Mouse (Mus musculus) liver, embryonic 11.5 days (tissue): ENCODE results near the gene Scarf2. TPM values are rescaled to one million over a fixed set of nuclear protein-coding genes. Genes with fewer than 3 reads are reported as not detected.

Experiments used
- ATAC-seq: fragments of 200-750 bp; cut with Nextera tagmentation; replicated peaks from 2 replicates; pipeline ENCODE4 v1.8.0; 2017; ENCODE audit warnings: moderate number of reproducible peaks, mild to moderate bottlenecking, moderate TSS enrichment, moderate library complexity; ENCODE audit not compliant: low FRiP score
- DNase-seq: peaks from one replicate; pipeline ENCODE4 v3.0.0-alpha.2; 2017; ENCODE audit warnings: low spot score
- H3K27ac ChIP-seq: fragments of 300-500 bp; sonication (generic); 2 replicates; pipeline ENCODE4 v1.5.1; 2014; ENCODE audit warnings: mild to moderate bottlenecking, low read depth, low read length, control low read depth
- H3K27me3 ChIP-seq: fragments of 300-500 bp; sonication (generic); replicated peaks from 2 replicates; pipeline ENCODE4 v1.6.1; 2014; ENCODE audit warnings: low read length, mixed read lengths; ENCODE audit not compliant: control insufficient read depth, insufficient read depth
- H3K36me3 ChIP-seq: fragments of 300-500 bp; sonication (generic); 2 replicates; pipeline ENCODE4 v1.6.1; 2014; ENCODE audit warnings: mild to moderate bottlenecking, low read length, moderate library complexity, mixed read lengths; ENCODE audit not compliant: control insufficient read depth, insufficient read depth
- H3K4me1 ChIP-seq: fragments of 300-500 bp; sonication (generic); replicated peaks from 2 replicates; pipeline ENCODE4 v1.6.1; 2014; ENCODE audit warnings: low read length, mixed read lengths; ENCODE audit not compliant: control insufficient read depth, insufficient read depth
- H3K4me2 ChIP-seq: fragments of 300-500 bp; sonication (generic); 2 replicates; pipeline ENCODE4 v1.6.1; 2014; ENCODE audit warnings: mild to moderate bottlenecking, control low read depth, moderate library complexity
- H3K4me3 ChIP-seq: fragments of 300-500 bp; sonication (generic); 2 replicates; pipeline ENCODE4 v1.5.1; 2014; ENCODE audit warnings: low read depth, low read length, control low read depth
- H3K9ac ChIP-seq: fragments of 300-500 bp; sonication (generic); 2 replicates; pipeline ENCODE4 v1.6.1; 2014; ENCODE audit warnings: low read depth, low read length, control low read depth
- H3K9me3 ChIP-seq: fragments of 300-500 bp; sonication (generic); 2 replicates; pipeline ENCODE4 v1.6.1; 2016; ENCODE audit warnings: low read length, inconsistent platforms, mixed read lengths; ENCODE audit not compliant: control insufficient read depth
- WGBS: fragments of 180-500 bp; shearing (Covaris S2); extraction: QIAGEN DNeasy Blood & Tissue Kit; methylation state at CpG from one replicate; pipeline ENCODE4 v1.1.7; 2014; 5-methylcytosine and 5-hydroxymethylcytosine counted together
- polyA plus RNA-seq: library from polyadenylated mRNA; unstranded; fragments of >200 nt; fragmentation: Nextera tagmentation; extraction: Ambion mirVana; gene quantifications from 2 replicates; pipeline ENCODE4 v1.2.1, GENCODE M21; 2014

Scarf2 gene
- polyA plus RNA-seq, 1 experiment from 2014 or later = 6.9 TPM

DNA sequence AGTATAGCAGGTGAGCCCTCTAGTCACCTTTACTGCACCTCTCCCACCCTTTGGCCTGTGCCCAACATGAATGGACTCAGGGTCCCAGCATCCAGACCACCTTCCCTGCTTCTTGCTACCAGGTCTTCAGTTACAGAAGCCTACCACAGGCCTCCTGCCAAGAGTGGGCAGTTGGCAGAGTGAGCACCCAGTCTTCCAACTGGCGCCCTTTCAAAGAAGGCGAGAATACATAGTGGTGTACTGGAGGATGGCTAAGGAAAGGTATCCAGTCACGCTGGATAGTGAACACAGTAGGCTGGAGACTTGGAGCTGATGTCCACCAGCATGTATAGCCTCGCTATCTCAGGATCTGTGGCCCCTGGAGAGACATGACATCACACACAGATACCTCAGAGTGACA, 3.0 kb upstream of the Scarf2 start:
- no peak overlapping the region for H3K9ac ChIP-seq
- H3K27me3 ChIP-seq = peaks cover 40% of the 10 kb centered on the region
- no peak overlapping the region for H3K4me3 ChIP-seq
- DNase-seq (no peak), ATAC-seq (no peak)
- 77% methylated on average over 4 of the region's 4 CpGs for WGBS
- no peak overlapping the region for H3K4me2 ChIP-seq
- no peaks in the 10 kb centered on the region for H3K9me3 ChIP-seq
- H3K36me3 ChIP-seq = peaks cover 17% of the 10 kb centered on the region
- H3K4me1 ChIP-seq = peaks cover 18% of the 10 kb centered on the region
- no peak overlapping the region for H3K27ac ChIP-seq

DNA sequence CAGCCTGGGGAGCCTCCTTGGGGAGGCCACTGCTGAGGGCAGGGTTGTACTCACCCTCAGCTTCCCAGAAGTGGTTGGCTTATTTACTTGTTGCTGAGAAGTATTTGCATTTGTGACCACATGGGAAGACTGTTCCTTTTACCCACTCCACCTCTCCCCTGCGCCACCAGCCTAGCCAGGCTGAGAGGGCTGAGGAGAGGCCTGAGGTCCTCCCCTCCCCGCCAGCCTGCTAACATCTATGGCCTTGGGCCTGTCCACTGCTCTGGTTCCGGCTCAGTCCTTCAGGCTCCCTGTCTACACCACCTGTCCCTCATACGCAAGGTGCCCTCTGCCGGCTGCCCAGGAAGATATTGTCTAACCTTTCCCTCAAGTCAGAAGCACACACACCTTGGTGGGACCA, 1.4 kb upstream of the Scarf2 start:
- H3K9me3 ChIP-seq = no peaks in the 10 kb centered on the region
- H3K27ac ChIP-seq = no peak overlapping the region
- 66% methylated on average over 5 of the region's 5 CpGs for WGBS
- no peak overlapping the region for H3K4me2 ChIP-seq
- H3K27me3 ChIP-seq = peaks cover 56% of the 10 kb centered on the region
- peaks cover 19% of the 10 kb centered on the region for H3K4me1 ChIP-seq
- H3K4me3 ChIP-seq = no peak overlapping the region
- ATAC-seq (no peak), DNase-seq (no peak)
- H3K36me3 ChIP-seq = peaks cover 9% of the 10 kb centered on the region
- H3K9ac ChIP-seq = no peak overlapping the region

DNA sequence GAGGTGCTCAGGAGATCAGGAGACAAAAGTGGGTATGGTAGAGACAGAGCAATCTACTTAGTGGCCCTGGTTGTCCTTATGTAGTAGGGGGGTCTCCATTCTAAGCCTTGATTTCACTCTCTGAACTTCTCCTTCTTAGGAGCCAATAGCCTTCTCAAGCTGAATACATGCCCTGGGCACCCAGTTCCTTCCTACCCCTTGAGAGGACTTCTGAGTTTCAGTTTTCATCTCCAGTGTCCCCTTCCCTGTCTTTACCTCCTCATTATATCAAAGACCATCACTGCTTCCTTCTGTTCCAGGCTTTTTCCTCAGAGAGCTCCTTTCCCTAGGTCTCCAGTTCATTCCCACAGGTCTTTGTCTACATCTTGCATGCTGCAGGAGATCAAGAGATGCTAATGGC, 563 bp upstream of the Scarf2 start:
- DNase-seq = no peak
- peak overlapping the region; percentile 25; the same call in 1 of the 2 replicates for H3K27ac ChIP-seq

DNA sequence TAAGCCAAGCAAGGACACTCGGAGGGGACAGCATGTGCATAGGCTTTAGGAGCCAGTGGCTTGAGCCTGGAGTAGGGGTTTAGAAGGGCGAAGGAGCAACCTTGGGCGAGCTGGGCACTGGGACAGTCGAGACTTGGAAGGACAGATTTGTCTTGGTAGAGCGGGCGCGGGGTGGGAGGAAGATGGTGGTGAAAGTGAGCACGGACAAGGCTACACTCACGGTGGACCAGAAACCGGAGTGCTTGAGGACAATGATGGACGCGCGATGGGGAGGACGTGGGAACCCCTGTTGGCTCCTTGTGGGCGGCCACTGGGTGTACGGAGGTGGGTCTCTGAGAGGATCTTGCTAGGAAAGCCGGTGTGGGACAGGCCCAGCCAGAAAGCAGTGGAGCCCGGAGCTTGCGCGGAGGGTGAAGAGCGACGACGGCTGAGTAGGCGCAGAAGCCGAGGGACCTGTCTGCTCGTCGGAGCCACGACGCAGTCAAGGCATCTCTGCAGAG, 780 bp downstream of the Scarf2 start:
- Histone ChIP-seq H3K36me3 (no peaks in the 10 kb centered on the region), H3K9me3 (no peaks in the 10 kb centered on the region), H3K27ac (peak overlapping the region; percentile 83), H3K4me3 (peak overlapping the region; percentile 62), H3K4me2 (peak overlapping the region; percentile 72), H3K27me3 (peaks cover 78% of the 10 kb centered on the region), H3K9ac (peak overlapping the region; percentile 66), H3K4me1 (peaks cover 24% of the 10 kb centered on the region)
- ATAC-seq (no peak), DNase-seq (no peak)
- whole genome bisulfite sequencing = 7% methylated on average over 29 of the region's 29 CpGs

More for the DNA sequence above, 563 bp upstream of the Scarf2 start:
- Histone ChIP-seq H3K27me3 (peaks cover 64% of the 10 kb centered on the region), H3K9me3 (no peaks in the 10 kb centered on the region), H3K36me3 (peaks cover 9% of the 10 kb centered on the region), H3K4me2 (peak overlapping the region; percentile 72), H3K9ac (peak overlapping the region; percentile 66; the same call in 1 of the 2 replicates), H3K4me1 (peaks cover 19% of the 10 kb centered on the region), H3K4me3 (peak overlapping the region; percentile 62)
- no peak for ATAC-seq

DNA sequence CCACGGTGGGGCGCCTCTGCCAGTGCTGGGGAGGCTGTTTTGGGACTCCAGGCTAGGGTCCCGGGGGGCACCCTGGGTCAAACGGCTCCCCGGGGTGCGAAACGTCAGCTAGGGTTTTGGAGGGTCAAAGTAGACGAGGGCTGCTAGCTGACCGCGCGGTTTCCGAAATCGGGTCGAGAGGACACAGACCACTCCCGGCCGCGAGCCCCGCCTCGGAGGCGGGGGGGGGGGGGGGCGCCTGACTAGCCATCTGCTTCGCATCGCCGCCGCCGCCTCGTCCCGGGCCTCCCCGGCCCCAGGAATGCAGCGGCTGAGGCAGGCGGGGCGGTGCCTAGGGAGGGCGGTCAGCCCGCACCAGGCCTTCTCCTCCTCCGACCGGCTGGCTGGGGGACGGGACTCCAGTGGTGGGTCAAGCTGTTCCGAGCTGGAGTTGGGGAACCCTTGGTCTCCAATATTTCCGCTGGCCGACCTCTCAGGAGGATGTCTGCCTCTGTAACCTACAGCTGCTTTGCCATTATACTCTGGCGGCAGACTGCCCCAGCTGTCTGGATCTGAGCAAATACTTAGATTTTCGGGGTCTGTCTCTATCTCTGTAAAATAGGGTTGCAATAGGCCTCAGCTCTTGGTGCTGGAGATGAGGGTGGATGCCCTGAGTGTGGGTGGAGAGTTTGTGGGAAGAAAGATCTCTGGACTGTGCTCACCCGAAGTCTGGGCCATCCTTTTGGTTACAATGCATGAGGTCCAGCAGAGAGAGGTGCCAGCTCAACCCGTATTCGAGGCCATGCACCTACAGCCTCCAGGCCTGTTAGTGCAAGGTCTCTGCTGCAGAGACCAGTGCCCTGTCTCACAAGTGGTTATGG, 1.5 kb downstream of the Scarf2 start:
- no peak for DNase-seq
- WGBS = 4% methylated on average over 37 of the region's 45 CpGs
- Histone ChIP-seq H3K27me3 (peaks cover 85% of the 10 kb centered on the region), H3K9me3 (no peaks in the 10 kb centered on the region), H3K27ac (peak overlapping the region; percentile 83; the same call in 1 of the 2 replicates), H3K4me2 (peak overlapping the region; percentile 72), H3K4me1 (peaks cover 30% of the 10 kb centered on the region), H3K4me3 (peak overlapping the region; percentile 62), H3K9ac (peak overlapping the region; percentile 66), H3K36me3 (no peaks in the 10 kb centered on the region)
- no peak for ATAC-seq

DNA sequence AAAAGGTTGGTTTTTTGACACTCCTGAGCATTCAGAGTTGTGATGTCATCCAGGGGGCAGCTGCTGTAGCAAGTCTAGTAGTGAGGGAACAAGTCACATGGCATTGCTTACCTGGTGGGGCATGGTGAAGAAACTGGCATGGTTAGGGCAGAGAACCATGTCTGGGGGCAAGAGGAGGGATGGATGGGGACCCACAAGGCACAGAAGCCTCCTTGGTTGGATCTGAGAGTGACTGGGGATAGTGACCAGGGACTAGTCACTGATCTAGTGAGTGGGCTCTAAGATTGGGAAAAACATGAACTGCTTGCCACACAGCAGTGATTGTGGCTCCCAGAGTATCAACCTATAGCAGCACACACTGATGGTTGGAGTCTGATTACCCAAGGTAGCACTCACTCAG, 2.5 kb downstream of the Scarf2 start:
- Histone ChIP-seq H3K36me3 (no peaks in the 10 kb centered on the region), H3K9ac (no peak overlapping the region), H3K4me1 (peaks cover 41% of the 10 kb centered on the region), H3K27ac (no peak overlapping the region), H3K27me3 (peaks cover 95% of the 10 kb centered on the region), H3K4me3 (no peak overlapping the region), H3K4me2 (no peak overlapping the region), H3K9me3 (no peaks in the 10 kb centered on the region)
- DNase-seq (no peak), ATAC-seq (no peak)

DNA sequence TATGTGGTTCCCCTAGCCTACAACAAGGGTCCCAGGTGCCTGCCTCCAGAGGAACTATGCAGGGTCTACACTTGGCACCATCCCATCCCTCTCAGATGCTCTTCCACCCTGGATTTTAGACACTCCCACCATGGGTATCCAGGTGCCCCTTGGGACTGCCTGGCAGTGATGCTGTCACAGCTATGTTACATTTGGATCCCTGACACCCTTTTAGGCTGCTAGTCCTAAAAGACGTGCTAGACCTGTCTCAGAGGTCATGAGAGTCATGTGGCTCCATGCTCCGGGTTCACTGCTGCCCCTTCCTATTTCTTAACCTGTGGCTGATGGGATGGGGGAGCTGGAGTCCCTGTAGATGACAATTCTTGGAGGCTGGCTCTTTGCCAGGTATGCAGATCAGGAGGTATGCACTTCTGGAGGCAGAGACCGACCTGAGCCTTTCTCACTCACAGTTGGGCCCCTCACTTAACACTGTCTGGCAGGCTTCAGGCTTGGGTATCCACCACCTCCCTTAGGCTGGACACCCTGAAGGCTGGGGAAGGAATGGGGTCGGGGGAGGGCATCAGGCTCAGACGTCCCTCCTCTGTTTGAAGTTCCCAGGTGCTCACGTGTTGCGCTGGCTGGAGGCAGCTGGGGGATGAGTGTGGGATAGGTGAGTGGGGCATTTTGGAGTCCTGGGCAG, 4.8 kb downstream of the Scarf2 start:
- peaks cover 46% of the 10 kb centered on the region for H3K4me1 ChIP-seq
- no peak overlapping the region for H3K27ac ChIP-seq
- peak overlapping the region; percentile 38; the same call in 1 of the 2 replicates for H3K4me3 ChIP-seq
- H3K27me3 ChIP-seq = peaks cover 100% of the 10 kb centered on the region
- ATAC-seq (no peak), DNase-seq (no peak)
- no peaks in the 10 kb centered on the region for H3K36me3 ChIP-seq
- H3K9ac ChIP-seq = no peak overlapping the region
- H3K4me2 ChIP-seq = no peak overlapping the region
- 8% methylated on average over 7 of the region's 7 CpGs for WGBS
- no peaks in the 10 kb centered on the region for H3K9me3 ChIP-seq

DNA sequence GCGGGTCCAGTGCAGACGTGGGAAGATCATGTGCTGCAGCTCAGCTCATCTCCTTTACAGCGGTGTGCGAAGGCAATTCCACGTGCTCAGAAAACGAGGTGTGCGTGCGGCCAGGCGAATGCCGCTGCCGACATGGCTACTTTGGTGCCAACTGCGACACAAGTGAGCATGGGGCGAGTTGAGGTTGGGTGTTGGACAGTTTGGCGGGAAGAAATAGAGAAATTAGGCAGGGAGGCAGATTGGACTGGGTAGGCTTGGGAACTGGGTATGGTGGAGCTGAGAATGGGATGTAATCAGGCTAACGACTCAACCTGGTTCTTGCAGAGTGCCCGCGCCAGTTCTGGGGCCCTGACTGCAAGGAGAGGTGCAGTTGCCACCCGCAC, 5.4 kb downstream of the Scarf2 start:
- Histone ChIP-seq H3K36me3 (no peaks in the 10 kb centered on the region), H3K27ac (no peak overlapping the region), H3K4me1 (peaks cover 47% of the 10 kb centered on the region), H3K4me3 (peak overlapping the region; percentile 38), H3K9ac (no peak overlapping the region), H3K4me2 (peak overlapping the region; percentile 59), H3K9me3 (no peaks in the 10 kb centered on the region), H3K27me3 (peaks cover 100% of the 10 kb centered on the region)
- ATAC-seq (no peak), DNase-seq (no peak)
- WGBS = 13% methylated on average over 18 of the region's 18 CpGs
